Mouse (Mus musculus) ES-E14 (cell line): Measurements from ENCODE around the gene Lpp. TPM values are rescaled to one million over a fixed set of nuclear protein-coding genes. Genes with fewer than 3 reads are reported as not detected.

Experiments
- DNase-seq: peaks from one replicate; pipeline ENCODE4 v3.0.0-alpha.2; 2013; ENCODE audit warnings: low read depth, low spot score
- H3K27ac ChIP-seq: 2 replicates; pipeline ENCODE4 v1.5.1; 2012; ENCODE audit warnings: low read depth, mild to moderate bottlenecking, low read length, moderate library complexity, mixed read lengths; ENCODE audit not compliant: poor library complexity, insufficient read depth, severe bottlenecking
- H3K36me3 ChIP-seq: 2 replicates; pipeline ENCODE4 v1.6.1; 2012; ENCODE audit warnings: mild to moderate bottlenecking, low read length, moderate library complexity, mixed read lengths; ENCODE audit not compliant: control insufficient read depth, poor library complexity, insufficient read depth, severe bottlenecking
- H3K4me1 ChIP-seq, 2 experiments: fragments of 150-350 bp in 1 of 2; sonication (generic) in 1 of 2; 2 replicates each; pipeline ENCODE4 v1.6.1; 2012; ENCODE audit warnings: low read length in 2 of 2, mild to moderate bottlenecking in 1 of 2, mixed read lengths in 1 of 2; ENCODE audit not compliant: control insufficient read depth in 2 of 2, insufficient read depth in 2 of 2, poor library complexity in 1 of 2
- H3K4me3 ChIP-seq, 2 experiments: fragments of 150-350 bp in 1 of 2; sonication (generic) in 1 of 2; 2 replicates each; pipeline ENCODE4 v1.5.1; 2012; ENCODE audit warnings: low read length in 2 of 2, low read depth in 1 of 2, mild to moderate bottlenecking in 1 of 2, mixed read lengths in 1 of 2; ENCODE audit not compliant: insufficient read depth in 1 of 2, poor library complexity in 1 of 2, severe bottlenecking in 1 of 2
- H3K9ac ChIP-seq: 2 replicates; pipeline ENCODE4 v1.6.1; 2012; ENCODE audit warnings: low read depth, mild to moderate bottlenecking, low read length, mixed read lengths; ENCODE audit not compliant: poor library complexity, insufficient read depth, severe bottlenecking
- H3K9me3 ChIP-seq: fragments of 150-350 bp; sonication (generic); 2 replicates; pipeline ENCODE4 v1.6.1; 2012; ENCODE audit warnings: low read depth, mild to moderate bottlenecking, low read length; ENCODE audit not compliant: control insufficient read depth, insufficient read depth
- CHD2 ChIP-seq: IDR thresholded peaks from 2 replicates; pipeline ENCODE4 v1.6.1; 2014; ENCODE audit warnings: mild to moderate bottlenecking, low read depth, low read length, inconsistent platforms
- HCFC1 ChIP-seq: IDR thresholded peaks from 2 replicates; pipeline ENCODE4 v1.6.1; 2012; ENCODE audit warnings: low read length, inconsistent platforms, borderline replicate concordance; ENCODE audit not compliant: insufficient read depth
- MAFK ChIP-seq: IDR thresholded peaks from 2 replicates; pipeline ENCODE4 v1.6.1; 2014; ENCODE audit warnings: mild to moderate bottlenecking, low read depth, low read length, inconsistent platforms; ENCODE audit not compliant: insufficient read depth
- ZC3H11A ChIP-seq: IDR thresholded peaks from 2 replicates; pipeline ENCODE4 v1.6.1; 2012; ENCODE audit warnings: low read depth, mild to moderate bottlenecking, inconsistent platforms, low read length, borderline replicate concordance
- ZNF384 ChIP-seq: IDR thresholded peaks from 2 replicates; pipeline ENCODE4 v1.6.1; 2012; ENCODE audit warnings: low read depth, low read length, inconsistent platforms
- in situ Hi-C, 2 experiments: fragments of 600-800 bp; cut with MboI; formaldehyde crosslinking; loops; one replicate each; pipeline ENCODE4 v1.15.1; 2025; ENCODE audit warnings: low sequenced_read_pairs in 2 of 2, inconsistent platforms in 1 of 2; ENCODE audit not compliant: unreplicated experiment in 2 of 2
- total RNA-seq: library from RNA; depleted of rRNA; stranded (reverse); fragments of 300-350 nt; gene quantifications from 2 replicates; pipeline ENCODE4 v1.2.3, GENCODE M21; 2012

Lpp gene
- total RNA-seq, 1 experiment: 31.4 TPM

GRCm38 (mm10) chr16:24839018-24839417 is 445.7 kb downstream of the Lpp start:
- Histone ChIP-seq H3K9ac (no peak overlapping the region), H3K4me3 (no peak overlapping the region), H3K36me3 (no peaks in the 10 kb centered on the region), H3K27ac (no peak overlapping the region), H3K4me1 (peaks cover 2% of the 10 kb centered on the region in 2 experiments; a peak in 1 of 4 replicates), H3K9me3 (no peaks in the 10 kb centered on the region)
- TF ChIP-seq ZC3H11A (no peak), HCFC1 (no peak), CHD2 (no peak), ZNF384 (no peak), MAFK (no peak)
- no peak for DNase-seq
- in situ Hi-C loops: no loop called here

- in situ Hi-C loops: no loop called here
- no peak overlapping the region for H3K4me3 ChIP-seq
- TF ChIP-seq HCFC1 (no peak), ZNF384 (no peak), MAFK (no peak), ZC3H11A (no peak)
Observed at GRCm38 (mm10) chr16:24840073-24840472, 446.8 kb downstream of the Lpp start.

GRCm38 (mm10) chr16:24846141-24846540 is 452.8 kb downstream of the Lpp start:
- no peaks in the 10 kb centered on the region for H3K9me3 ChIP-seq
- no peaks in the 10 kb centered on the region for H3K36me3 ChIP-seq
- no peaks in the 10 kb centered on the region for H3K4me1 ChIP-seq
- DNase-seq: no peak
- no peak overlapping the region for H3K4me3 ChIP-seq
- no peak overlapping the region for H3K27ac ChIP-seq
- no peak overlapping the region for H3K9ac ChIP-seq
- no peak for TF ChIP-seq MAFK
- no peak for TF ChIP-seq ZNF384
- no peak for TF ChIP-seq HCFC1
- no peak for TF ChIP-seq ZC3H11A
- TF ChIP-seq CHD2: no peak
- in situ Hi-C loops: no loop called here

More at GRCm38 (mm10) chr16:24840073-24840472, 446.8 kb downstream of the Lpp start:
- Histone ChIP-seq H3K36me3 (no peaks in the 10 kb centered on the region), H3K9ac (no peak overlapping the region), H3K4me1 (peaks cover 2% of the 10 kb centered on the region in 2 experiments; a peak in 1 of 4 replicates), H3K27ac (no peak overlapping the region), H3K9me3 (no peaks in the 10 kb centered on the region)
- no peak for DNase-seq

- Histone ChIP-seq H3K36me3 (no peaks in the 10 kb centered on the region), H3K4me1 (no peaks in the 10 kb centered on the region), H3K27ac (no peak overlapping the region), H3K4me3 (no peak overlapping the region), H3K9me3 (no peaks in the 10 kb centered on the region), H3K9ac (no peak overlapping the region)
- in situ Hi-C loops: no loop called here
- no peak for TF ChIP-seq MAFK
- DNase-seq: no peak
Observed at GRCm38 (mm10) chr16:24859509-24860140, 466.3 kb downstream of the Lpp start.

- Histone ChIP-seq H3K4me1 (no peaks in the 10 kb centered on the region), H3K9me3 (no peaks in the 10 kb centered on the region), H3K27ac (no peak overlapping the region), H3K4me3 (no peak overlapping the region), H3K9ac (no peak overlapping the region), H3K36me3 (no peaks in the 10 kb centered on the region)
- in situ Hi-C loops: no loop called here
- no peak for DNase-seq
- no peak for TF ChIP-seq MAFK
- TF ChIP-seq HCFC1: no peak
- TF ChIP-seq ZC3H11A: no peak
- no peak for TF ChIP-seq CHD2
- TF ChIP-seq ZNF384: no peak
Observed at GRCm38 (mm10) chr16:24860445-24860844, 467.1 kb downstream of the Lpp start.
